Mouse (Mus musculus): Measurements from ENCODE around the gene Tshz2.

Gene Tshz2

DNA sequence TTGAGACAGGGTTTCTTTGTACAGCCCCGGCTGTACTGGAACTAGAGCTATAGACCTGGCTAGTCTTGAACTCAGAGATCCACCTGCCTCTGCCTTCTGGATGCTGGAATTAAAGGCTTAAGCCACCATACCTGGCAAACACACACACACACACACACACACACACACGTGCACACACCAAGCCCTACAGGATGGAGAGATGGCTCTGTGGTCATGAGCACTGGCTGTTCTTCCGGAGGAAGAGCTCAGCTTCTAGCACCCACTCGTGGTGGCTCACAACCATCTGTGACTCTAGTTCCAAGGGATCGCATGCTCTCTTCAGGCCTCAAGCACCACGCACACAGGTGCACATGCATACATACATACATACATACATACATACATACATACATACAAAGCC, 471.6 kb downstream of the Tshz2 start:
- no peak for DNase-seq (ENCODE audit: low read depth)

GRCm38 (mm10) chr2:170106000-170106399, 473.2 kb downstream of the Tshz2 start:
- DNase-seq (ENCODE audit: low read depth), result no peak

DNA sequence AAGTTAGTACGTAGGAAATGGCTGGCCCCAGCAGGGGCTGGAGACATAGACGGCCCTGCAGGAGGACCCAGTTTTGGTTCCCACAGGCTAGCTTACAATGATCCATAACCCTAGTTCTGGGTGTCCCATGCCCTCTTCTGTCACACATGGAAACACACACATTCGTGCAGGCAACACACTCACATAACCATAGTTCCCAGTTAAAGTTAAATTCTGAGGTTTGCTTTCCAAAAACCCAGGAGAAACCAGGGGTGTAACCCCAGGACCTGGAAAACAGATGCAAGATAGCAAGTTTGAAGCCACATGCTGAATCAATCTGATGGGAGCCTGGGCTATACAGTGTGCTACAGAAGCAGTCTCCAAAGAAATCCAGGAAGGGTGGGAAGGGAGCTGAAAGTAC, 475.0 kb downstream of the Tshz2 start:
- no peak for DNase-seq (ENCODE audit: low read depth)

DNA sequence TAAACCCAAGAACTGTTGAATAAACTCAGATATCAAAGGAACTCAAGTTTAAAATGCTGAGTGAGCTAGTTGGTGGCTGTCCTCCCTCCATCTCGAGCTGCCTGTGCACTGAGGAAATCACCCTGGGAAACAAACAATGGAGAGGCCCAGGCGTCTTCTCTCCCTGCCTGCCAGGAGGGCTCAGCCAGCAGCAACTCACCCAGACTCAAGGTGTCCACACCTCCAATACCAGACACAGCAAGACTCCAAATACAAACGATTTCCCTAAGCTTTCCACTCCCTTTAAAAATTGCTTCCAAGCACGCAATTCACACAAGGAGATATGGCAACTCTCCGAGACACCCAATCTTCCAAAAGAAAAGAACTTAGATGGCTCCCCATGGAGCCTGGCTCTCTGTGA, 476.7 kb downstream of the Tshz2 start:
- DNase-seq (ENCODE audit: low read depth), result no peak

GRCm38 (mm10) chr2:170110306-170110705, 477.5 kb downstream of the Tshz2 start:
- no peak for DNase-seq (ENCODE audit: low read depth)

- peak; percentile 91 for DNase-seq (ENCODE audit: low read depth)
These were observed 484.0 kb downstream of the Tshz2 start for GRCm38 (mm10) chr2:170116704-170117281.

- peak; percentile 90 for DNase-seq (ENCODE audit: low read depth)
These were observed 487.6 kb downstream of the Tshz2 start for GRCm38 (mm10) chr2:170120139-170121027.

All from NIH3T3 (cell line).